Mouse (Mus musculus): ENCODE measurements around the gene Rgs7. TPM values are rescaled to one million over a fixed set of nuclear protein-coding genes. Genes with fewer than 3 reads are reported as not detected.

The Rgs7 gene
- total and polyA plus RNA-seq, 3 experiments = not detected

- Histone ChIP-seq H3K27me3 (ENCODE audit: control insufficient read depth in 1 of 2, insufficient read depth in 2 of 2, low read length in 2 of 2) (no peaks in the 10 kb centered on the region; a peak in 1 of 4 replicates), H3K9ac (ENCODE audit: control insufficient read depth, low read depth, low read length, poor library complexity, severe bottlenecking) (no peak overlapping the region), H3K79me2 (ENCODE audit: control insufficient read depth, insufficient read depth, low read length, poor library complexity) (no peaks in the 10 kb centered on the region), H3K9me3 (replicated peaks; ENCODE audit: insufficient read depth, low read length) (no peaks in the 10 kb centered on the region), H3K4me3 (ENCODE audit: control insufficient read depth in 1 of 2, insufficient read depth in 1 of 2, low read depth in 2 of 2, low read length in 2 of 2) (no peak overlapping the region), H3K4me1 (ENCODE audit: control insufficient read depth in 1 of 2, insufficient read depth in 2 of 2, low read length in 2 of 2) (no peaks in the 10 kb centered on the region), H3K36me3 (ENCODE audit: control insufficient read depth in 1 of 2, insufficient read depth in 2 of 2, low read length in 2 of 2) (no peaks in the 10 kb centered on the region), H3K27ac (ENCODE audit: control insufficient read depth, low read depth, low read length) (no peak overlapping the region)
- DNase-seq (ENCODE audit: low read depth, low spot score) = no peak
- TF ChIP-seq POLR2A (IDR thresholded peaks at IDR 0.05; ENCODE audit: control insufficient read depth in 1 of 2, insufficient read depth in 1 of 2, low read depth in 1 of 2, low read length in 2 of 2, poor library complexity in 1 of 2) (no peak), NRF1 (IDR thresholded peaks at IDR 0.05; ENCODE audit: insufficient read depth, low read depth, low read length, poor library complexity, severe bottlenecking) (no peak), GABPA (IDR thresholded peaks at IDR 0.05; ENCODE audit: low read depth, low read length) (no peak), USF2 (IDR thresholded peaks at IDR 0.05; ENCODE audit: borderline replicate concordance in 1 of 2, insufficient read depth in 1 of 2, low read depth in 1 of 2, low read length in 2 of 2) (no peak), CHD1 (IDR thresholded peaks at IDR 0.05; ENCODE audit: low read depth, low read length) (no peak), MEF2A (IDR thresholded peaks at IDR 0.05; ENCODE audit: extremely low read depth, insufficient replicate concordance, low read depth, low read length, poor library complexity, severe bottlenecking) (no peak), HCFC1 (IDR thresholded peaks at IDR 0.05; ENCODE audit: low read depth, low read length) (no peak), SIN3A (IDR thresholded peaks at IDR 0.05; ENCODE audit: low read length) (no peak), RAD21 (IDR thresholded peaks at IDR 0.05; ENCODE audit: low read depth, low read length) (no peak), TAL1 (IDR thresholded peaks at IDR 0.05; ENCODE audit: low read length) (no peak)
Observed at GRCm38 (mm10) chr1:175352921-175353320, 139.4 kb downstream of the Rgs7 start.

- DNase-seq (ENCODE audit: low read depth, low spot score) = peak; percentile 13
- Histone ChIP-seq H3K9me3 (replicated peaks; ENCODE audit: insufficient read depth, low read length) (no peaks in the 10 kb centered on the region), H3K79me2 (ENCODE audit: control insufficient read depth, insufficient read depth, low read length, poor library complexity) (no peaks in the 10 kb centered on the region), H3K4me1 (ENCODE audit: control insufficient read depth in 1 of 2, insufficient read depth in 2 of 2, low read length in 2 of 2) (no peaks in the 10 kb centered on the region), H3K9ac (ENCODE audit: control insufficient read depth, low read depth, low read length, poor library complexity, severe bottlenecking) (no peak overlapping the region), H3K36me3 (ENCODE audit: control insufficient read depth in 1 of 2, insufficient read depth in 2 of 2, low read length in 2 of 2) (no peaks in the 10 kb centered on the region), H3K27ac (ENCODE audit: control insufficient read depth, low read depth, low read length) (no peak overlapping the region), H3K4me3 (ENCODE audit: control insufficient read depth in 1 of 2, insufficient read depth in 1 of 2, low read depth in 2 of 2, low read length in 2 of 2) (no peak overlapping the region), H3K27me3 (ENCODE audit: control insufficient read depth in 1 of 2, insufficient read depth in 2 of 2, low read length in 2 of 2) (no peaks in the 10 kb centered on the region)
- TF ChIP-seq CTCF (IDR thresholded peaks at IDR 0.05 in 2 of 3, conservative IDR thresholded peaks at IDR 0.05 in 1 of 3; ENCODE audit: control insufficient read depth in 1 of 3, insufficient read depth in 1 of 3, low read depth in 2 of 3, low read length in 3 of 3, poor library complexity in 1 of 3, severe bottlenecking in 1 of 3) (peak in 2 of 3 experiments; percentile 30 to 46; a peak in 3 of 6 replicates), SMC3 (IDR thresholded peaks at IDR 0.05; ENCODE audit: low read depth, low read length) (peak; percentile 58), RAD21 (IDR thresholded peaks at IDR 0.05; ENCODE audit: low read depth, low read length) (peak; percentile 46), MEF2A (IDR thresholded peaks at IDR 0.05; ENCODE audit: extremely low read depth, insufficient replicate concordance, low read depth, low read length, poor library complexity, severe bottlenecking) (no peak), GATA1 (IDR thresholded peaks at IDR 0.05; ENCODE audit: low read depth, low read length) (no peak)
Observed at GRCm38 (mm10) chr1:175346162-175346561, 146.1 kb downstream of the Rgs7 start.

GRCm38 (mm10) chr1:175336191-175336590 is 156.1 kb downstream of the Rgs7 start:
- no peaks in the 10 kb centered on the region for H3K27me3 ChIP-seq (ENCODE audit: control insufficient read depth in 1 of 2, insufficient read depth in 2 of 2, low read length in 2 of 2)
- TF ChIP-seq ETS1 (IDR thresholded peaks at IDR 0.05; ENCODE audit: low read depth, low read length) (no peak), ELF1 (IDR thresholded peaks at IDR 0.05; ENCODE audit: low read depth, low read length) (no peak), JUND (IDR thresholded peaks at IDR 0.05; ENCODE audit: low read depth, low read length) (no peak), MXI1 (IDR thresholded peaks at IDR 0.05; ENCODE audit: low read depth, low read length) (no peak), MYB (IDR thresholded peaks at IDR 0.05; ENCODE audit: low read depth, low read length) (no peak)
- no peaks in the 10 kb centered on the region for H3K36me3 ChIP-seq (ENCODE audit: control insufficient read depth in 1 of 2, insufficient read depth in 2 of 2, low read length in 2 of 2)
- no peaks in the 10 kb centered on the region for H3K9me3 ChIP-seq (replicated peaks; ENCODE audit: insufficient read depth, low read length)
- no peak overlapping the region for H3K4me3 ChIP-seq (ENCODE audit: control insufficient read depth in 1 of 2, insufficient read depth in 1 of 2, low read depth in 2 of 2, low read length in 2 of 2)
- no peak for DNase-seq (ENCODE audit: low read depth, low spot score)
- no peak overlapping the region for H3K9ac ChIP-seq (ENCODE audit: control insufficient read depth, low read depth, low read length, poor library complexity, severe bottlenecking)
- H3K27ac ChIP-seq (ENCODE audit: control insufficient read depth, low read depth, low read length) = no peak overlapping the region
- H3K4me1 ChIP-seq (ENCODE audit: control insufficient read depth in 1 of 2, insufficient read depth in 2 of 2, low read length in 2 of 2) = no peaks in the 10 kb centered on the region
- no peaks in the 10 kb centered on the region for H3K79me2 ChIP-seq (ENCODE audit: control insufficient read depth, insufficient read depth, low read length, poor library complexity)

Measured in MEL (cell line).